ENCODE assay signal across 28 mouse cellular contexts in genomic region chr7:75694777-75695176, GRCm38 (mm10).
"Had no signal": no experiment of that assay in that cellular context is flagged by ENCODE, and none has a peak within 500 bp of the region (broad histone marks: within the 10 kb centered on the region; RNA-seq: fewer than 3 reads in every experiment).

No protein-coding gene starts in this region.

- DNase-seq: cerebellum, adult 2 months; cerebellum, adult 8-10 months; cerebellum, adult 9-10 months; cerebellum, adult 9-11 months; cerebellum, postnatal 10 days; cerebellum, postnatal 14 days; cerebellum, postnatal 25 days; cerebellum, postnatal 36 days; embryo, embryonic 11 days; forebrain, postnatal 0 days; gastrocnemius, adult 2 months; gastrocnemius, postnatal 10 days; gastrocnemius, postnatal 14 days; gastrocnemius, postnatal 25 days; gastrocnemius, postnatal 36 days; heart, adult 18-20 months; heart, adult 2 months had no signal

- H3K4me2 ChIP-seq: embryonic facial prominence, embryonic 12.5 days; embryonic facial prominence, embryonic 13.5 days; embryonic facial prominence, embryonic 15.5 days; forebrain, embryonic 12.5 days; forebrain, embryonic 13.5 days; forebrain, embryonic 15.5 days had no signal

- H3K4me3 ChIP-seq: embryonic facial prominence, embryonic 10.5 days; embryonic facial prominence, embryonic 12.5 days; embryonic facial prominence, embryonic 13.5 days; embryonic facial prominence, embryonic 15.5 days; erythroblast, embryonic 14.5 days; forebrain, embryonic 10.5 days; forebrain, embryonic 12.5 days; forebrain, embryonic 13.5 days; forebrain, embryonic 15.5 days; gastrocnemius, adult 2 months; heart, adult 2 months had no signal

- H3K27ac ChIP-seq: embryonic facial prominence, embryonic 10.5 days; embryonic facial prominence, embryonic 12.5 days; embryonic facial prominence, embryonic 13.5 days; embryonic facial prominence, embryonic 15.5 days; forebrain, embryonic 10.5 days; forebrain, embryonic 12.5 days; forebrain, embryonic 13.5 days; forebrain, embryonic 15.5 days; gastrocnemius, adult 2 months; heart, adult 2 months had no signal

- H3K4me1 ChIP-seq: embryonic facial prominence, embryonic 10.5 days; embryonic facial prominence, embryonic 12.5 days; embryonic facial prominence, embryonic 13.5 days; embryonic facial prominence, embryonic 15.5 days; forebrain, embryonic 10.5 days; forebrain, embryonic 12.5 days; forebrain, embryonic 13.5 days; forebrain, embryonic 15.5 days had no signal

- H3K9ac ChIP-seq: embryonic facial prominence, embryonic 12.5 days; embryonic facial prominence, embryonic 13.5 days; embryonic facial prominence, embryonic 15.5 days; forebrain, embryonic 12.5 days; forebrain, embryonic 13.5 days; forebrain, embryonic 15.5 days; forebrain, postnatal 0 days had no signal

- H3K27me3 ChIP-seq: embryonic facial prominence, embryonic 12.5 days; embryonic facial prominence, embryonic 13.5 days; embryonic facial prominence, embryonic 15.5 days; forebrain, embryonic 12.5 days; forebrain, embryonic 13.5 days; forebrain, embryonic 15.5 days had no signal

- H3K36me3 ChIP-seq: forebrain, embryonic 15.5 days had no signal

- ATAC-seq: forebrain, embryonic 13.5 days; forebrain, embryonic 14.5 days; forebrain, embryonic 15.5 days; forebrain, embryonic 16.5 days; forebrain, postnatal 0 days had no signal

- H3K9me3 ChIP-seq: embryonic facial prominence, embryonic 10.5 days; embryonic facial prominence, embryonic 12.5 days; embryonic facial prominence, embryonic 13.5 days; embryonic facial prominence, embryonic 15.5 days; forebrain, embryonic 10.5 days; forebrain, embryonic 12.5 days; forebrain, embryonic 13.5 days; forebrain, embryonic 15.5 days had no signal
